ENCODE assay signal across 8 mouse cellular contexts in genomic region chr12:118836411-118837341, GRCm38 (mm10). TPM values are rescaled to one million over a fixed set of nuclear protein-coding genes. Genes with fewer than 3 reads are reported as not detected.
A peak's percentile ranks its signal among the peaks of the same experiment; 100 is the strongest.
DNase-seq lines count a peak whose midpoint lies in the region; ATAC-seq and TF ChIP-seq lines count a peak whose summit lies in the region.

No protein-coding gene starts in this region.

- TF ChIP-seq CTCF in lung, embryonic 14.5 days (IDR thresholded peaks at IDR 0.05; ENCODE audit: low read depth), result no peak
- TF ChIP-seq CTCF in intestine, postnatal 0 days (IDR thresholded peaks at IDR 0.05; ENCODE audit: low read depth), result no peak

- H3K4me2 ChIP-seq in lung, embryonic 14.5 days, result peak overlapping the region; percentile 76
- H3K4me2 ChIP-seq in embryonic facial prominence, embryonic 12.5 days (replicated peaks), result peak overlapping the region; percentile 83
- peak overlapping the region; percentile 80 for H3K4me2 ChIP-seq in intestine, postnatal 0 days (replicated peaks; ENCODE audit: low read depth)

- H3K9me3 ChIP-seq in lung, embryonic 14.5 days (ENCODE audit: low read depth, low read length), result no peaks in the 10 kb centered on the region
- no peaks in the 10 kb centered on the region for H3K9me3 ChIP-seq in embryonic facial prominence, embryonic 12.5 days
- H3K9me3 ChIP-seq in intestine, postnatal 0 days (ENCODE audit: control insufficient read depth), result no peaks in the 10 kb centered on the region

- no peaks in the 10 kb centered on the region for H3K4me1 ChIP-seq in lung, embryonic 14.5 days (ENCODE audit: insufficient read depth)
- H3K4me1 ChIP-seq in embryonic facial prominence, embryonic 12.5 days, result 0 out of 2 replicates have a peak, but pooled peaks cover 4% of the 10 kb centered on the region
- peaks cover 6% of the 10 kb centered on the region; the same call in 1 of the 2 replicates for H3K4me1 ChIP-seq in intestine, postnatal 0 days (replicated peaks; ENCODE audit: control insufficient read depth, insufficient read depth, low read length)

- DNase-seq in lung, embryonic 14.5 days, result peak; percentile 65
- no peak for DNase-seq in lung, postnatal 14 days
- peak; percentile 45 for DNase-seq in testis, postnatal 14 days (ENCODE audit: low spot score)
- DNase-seq in left cerebral cortex, adult 9 months (ENCODE audit: low spot score in 2 of 2), result no peak
- DNase-seq in cerebellum, adult 18-20 months, result no peak

- H3K36me3 ChIP-seq in lung, embryonic 14.5 days (ENCODE audit: insufficient read depth), result no peaks in the 10 kb centered on the region
- no peaks in the 10 kb centered on the region for H3K36me3 ChIP-seq in embryonic facial prominence, embryonic 12.5 days
- H3K36me3 ChIP-seq in intestine, postnatal 0 days (ENCODE audit: control insufficient read depth, insufficient read depth), result no peaks in the 10 kb centered on the region

- H3K9ac ChIP-seq in lung, embryonic 14.5 days, result peak overlapping the region; percentile 25; the same call in 1 of the 2 replicates
- H3K9ac ChIP-seq in embryonic facial prominence, embryonic 12.5 days, result peak overlapping the region; percentile 29; the same call in 1 of the 2 replicates
- no peak overlapping the region for H3K9ac ChIP-seq in intestine, postnatal 0 days (ENCODE audit: low read depth, low read length)

- under 1% methylated on average over 71 of the region's 72 CpGs for WGBS in lung, embryonic 14.5 days
- under 1% methylated on average over 54 of the region's 72 CpGs for WGBS in embryonic facial prominence, embryonic 12.5 days
- under 1% methylated on average over 63 of the region's 72 CpGs for WGBS in intestine, postnatal 0 days

- ATAC-seq in lung, embryonic 14.5 days (ENCODE audit: insufficient read depth), result peak; percentile 94
- peak; percentile 86 for ATAC-seq in embryonic facial prominence, embryonic 12.5 days (ENCODE audit: insufficient number of reproducible peaks, insufficient read depth, low FRiP score, low TSS enrichment)
- peak; percentile 49 for ATAC-seq in intestine, postnatal 0 days
- peak; percentile 51 for ATAC-seq in megakaryocyte, adult 5-6 weeks (ENCODE audit: poor library complexity, severe bottlenecking)

- peak overlapping the region; percentile 55 for H3K4me3 ChIP-seq in lung, embryonic 14.5 days (ENCODE audit: low read depth, low read length)
- H3K4me3 ChIP-seq in embryonic facial prominence, embryonic 12.5 days, result peak overlapping the region; percentile 44
- peak overlapping the region; percentile 45 for H3K4me3 ChIP-seq in intestine, postnatal 0 days (ENCODE audit: low read depth, low read length)

- H3K27me3 ChIP-seq in lung, embryonic 14.5 days (ENCODE audit: insufficient read depth, low read length), result peaks cover 66% of the 10 kb centered on the region
- H3K27me3 ChIP-seq in embryonic facial prominence, embryonic 12.5 days, result peaks cover 52% of the 10 kb centered on the region
- peaks cover 66% of the 10 kb centered on the region for H3K27me3 ChIP-seq in intestine, postnatal 0 days (replicated peaks; ENCODE audit: control insufficient read depth, insufficient read depth, low read length)

- no peak overlapping the region for H3K27ac ChIP-seq in lung, embryonic 14.5 days (ENCODE audit: low read depth)
- H3K27ac ChIP-seq in embryonic facial prominence, embryonic 12.5 days, result no peak overlapping the region
- H3K27ac ChIP-seq in intestine, postnatal 0 days (ENCODE audit: low read depth, low read length), result no peak overlapping the region

RNA-seq across cellular contexts. Expression of gene Sp8, which starts 9.5 kb away (rescaled TPM):
- not detected in 2 replicates for polyA plus RNA-seq in lung, embryonic 14.5 days (2014; fragmentation: Nextera tagmentation; extraction: Ambion mirVana)
- polyA plus RNA-seq in embryonic facial prominence, embryonic 12.5 days (2016; fragmentation: Nextera tagmentation; extraction: Ambion mirVana), result 5.1 and 5.8 TPM in 2 replicates
- not detected in 2 replicates for polyA plus RNA-seq in intestine, postnatal 0 days (2015; fragmentation: Nextera tagmentation; extraction: Ambion mirVana)
- not detected in 2 replicates for total RNA-seq in megakaryocyte, adult 5-6 weeks (2015)
- not detected in 2 replicates for total RNA-seq in megakaryocyte, adult 5-6 weeks (2017)

Comparison
In these comparisons a context has a peak if more than half of its experiments do, and no peak if none do; other contexts are left out.
1. DNase-seq: peak in lung, embryonic 14.5 days (single experiment) and testis, postnatal 14 days (single experiment); none in lung, postnatal 14 days (single experiment), left cerebral cortex, adult 9 months (0 of 2) and cerebellum, adult 18-20 months (0 of 2).
2. Peak in every context shown above with its lines, with median percentiles within 50 percentile points of each other: ATAC-seq, H3K4me2 ChIP-seq and H3K4me3 ChIP-seq.